Mouse (Mus musculus) heart, postnatal 0 days (tissue): Measurements from ENCODE around the gene Vmn1r103. TPM values are rescaled to one million over a fixed set of nuclear protein-coding genes. Genes with fewer than 3 reads are reported as not detected.
"Not testable (repeated sequence)": the region's sequence is repeated elsewhere in the genome, so short reads cannot be mapped to it uniquely, and the experiment has no call there.

ENCODE experiments used
- ATAC-seq: fragments of 200-750 bp; cut with Nextera tagmentation; 2 replicates; pipeline ENCODE4 v1.8.0; 2017; ENCODE audit warnings: low read depth, moderate number of reproducible peaks, moderate library complexity; ENCODE audit not compliant: insufficient read depth
- DNase-seq: peaks from one replicate; pipeline ENCODE4 v3.0.0-alpha.2; 2016; ENCODE audit warnings: low spot score
- H3K27ac ChIP-seq: fragments of 300-500 bp; sonication (generic); 2 replicates; pipeline ENCODE4 v1.5.1; 2014; ENCODE audit warnings: low read depth, mild to moderate bottlenecking
- H3K27me3 ChIP-seq: fragments of 300-500 bp; sonication (generic); 2 replicates; pipeline ENCODE4 v1.6.1; 2014; ENCODE audit warnings: low read length, mixed read lengths; ENCODE audit not compliant: control insufficient read depth, insufficient read depth
- H3K36me3 ChIP-seq: fragments of 300-500 bp; sonication (generic); replicated peaks from 2 replicates; pipeline ENCODE4 v1.6.1; 2014; ENCODE audit warnings: low read length, mixed read lengths; ENCODE audit not compliant: control insufficient read depth, insufficient read depth
- H3K4me1 ChIP-seq: fragments of 300-500 bp; sonication (generic); 2 replicates; pipeline ENCODE4 v1.6.1; 2014; ENCODE audit warnings: antibody characterized with exemption; ENCODE audit not compliant: control insufficient read depth, insufficient read depth
- H3K4me2 ChIP-seq: fragments of 300-500 bp; sonication (generic); 2 replicates; pipeline ENCODE4 v1.6.1; 2014; ENCODE audit warnings: low read depth, mild to moderate bottlenecking, low read length, moderate library complexity
- H3K4me3 ChIP-seq: fragments of 300-500 bp; sonication (generic); 2 replicates; pipeline ENCODE4 v1.5.1; 2014; ENCODE audit warnings: low read depth, low read length
- H3K9ac ChIP-seq: fragments of 300-500 bp; sonication (generic); replicated peaks from 2 replicates; pipeline ENCODE4 v1.6.1; 2014; ENCODE audit warnings: low read depth, low read length, mixed read lengths
- H3K9me3 ChIP-seq: fragments of 300-500 bp; sonication (generic); replicated peaks from 2 replicates; pipeline ENCODE4 v1.6.1; 2016; ENCODE audit warnings: low read length; ENCODE audit not compliant: control insufficient read depth
- WGBS: fragments of 180-500 bp; shearing (Covaris S2); extraction: QIAGEN DNeasy Blood & Tissue Kit; methylation state at CpG from one replicate; pipeline ENCODE4 v1.1.7; 2014; 5-methylcytosine and 5-hydroxymethylcytosine counted together
- polyA plus RNA-seq: library from polyadenylated mRNA; unstranded; fragments of >200 nt; fragmentation: Nextera tagmentation; extraction: Ambion mirVana; gene quantifications from 2 replicates; pipeline ENCODE4 v1.2.1, GENCODE M21; 2015
- total RNA-seq: library from RNA; depleted of rRNA; stranded (reverse); fragments of >200 nt; gene quantifications from 2 replicates; pipeline ENCODE4 v1.2.3, GENCODE M21; 2014; ENCODE audit warnings: low replicate concordance; rRNA removed

Vmn1r103 gene
- total RNA-seq (not detected in 2 replicates), polyA plus RNA-seq (not detected in 2 replicates)

- H3K27me3 ChIP-seq, H3K9me3 ChIP-seq, H3K9ac ChIP-seq, H3K36me3 ChIP-seq, DNase-seq, H3K27ac ChIP-seq, ATAC-seq, H3K4me1 ChIP-seq, H3K4me2 ChIP-seq, H3K4me3 ChIP-seq: not testable (repeated sequence)
- no CpG with 5 or more reads among the region's 3 CpGs for WGBS
These were observed at the start of gene Vmn1r103 for GRCm38 (mm10) chr7:20510434-20510833. Gene Vmn1r103 (minus strand): TSS chr7:20510534.

- no CpG with 5 or more reads among the region's 1 CpGs for WGBS
- ATAC-seq: not testable (repeated sequence)
These were observed 35.3 kb upstream of the Vmn1r103 start, which contains the start of gene Gm5726 for GRCm38 (mm10) chr7:20545657-20546056. Gene Gm5726 (minus strand): TSS chr7:20545757.

GRCm38 (mm10) chr7:20533537-20533936 lies 23.2 kb upstream of the Vmn1r103 start, which contains the start of gene Vmn1r104:
Gene Vmn1r104 (plus strand): TSS chr7:20533837.
- not testable (repeated sequence) for ATAC-seq, H3K27me3 ChIP-seq, H3K4me1 ChIP-seq, DNase-seq, H3K4me3 ChIP-seq, H3K4me2 ChIP-seq, H3K9me3 ChIP-seq, H3K27ac ChIP-seq, H3K36me3 ChIP-seq, H3K9ac ChIP-seq
- WGBS: no CpG with 5 or more reads among the region's 3 CpGs

More at GRCm38 (mm10) chr7:20545657-20546056, 35.3 kb upstream of the Vmn1r103 start, which contains the start of gene Gm5726:
- H3K4me3 ChIP-seq, H3K4me2 ChIP-seq, H3K36me3 ChIP-seq, DNase-seq, H3K9me3 ChIP-seq, H3K4me1 ChIP-seq, H3K9ac ChIP-seq, H3K27ac ChIP-seq, H3K27me3 ChIP-seq: not testable (repeated sequence)

GRCm38 (mm10) chr7:20474825-20475224 lies 35.5 kb downstream of the Vmn1r103 start, which contains the start of gene Gm10670:
Gene Gm10670 (minus strand): TSS chr7:20474925.
- not testable (repeated sequence) for H3K4me3 ChIP-seq, H3K27ac ChIP-seq, H3K36me3 ChIP-seq, H3K9me3 ChIP-seq, DNase-seq, H3K4me2 ChIP-seq, H3K4me1 ChIP-seq, H3K9ac ChIP-seq, ATAC-seq, H3K27me3 ChIP-seq
- no CpG with 5 or more reads among the region's 5 CpGs for WGBS

Other genes with a start within 250 kb of the Vmn1r103 start
- gene Gm5890, start 247.7 kb downstream of the Vmn1r103 start, total RNA-seq: not detected in 2 replicates
- gene Gm5890, start 247.7 kb downstream of the Vmn1r103 start, polyA plus RNA-seq: not detected in 2 replicates
- gene Gm4133, start 176.5 kb downstream of the Vmn1r103 start, total RNA-seq: not detected in 2 replicates
- not detected in 2 replicates for gene Gm4133, start 176.5 kb downstream of the Vmn1r103 start, polyA plus RNA-seq
- gene Gm5728, start 135.1 kb downstream of the Vmn1r103 start, total RNA-seq: not detected in 2 replicates
- not detected in 2 replicates for gene Gm5728, start 135.1 kb downstream of the Vmn1r103 start, polyA plus RNA-seq
- gene Vmn1r100, start 92.6 kb downstream of the Vmn1r103 start, total RNA-seq: not detected in 2 replicates
- gene Vmn1r100, start 92.6 kb downstream of the Vmn1r103 start, polyA plus RNA-seq: not detected in 2 replicates
- not detected in 2 replicates for gene Vmn1r101, start 67.9 kb downstream of the Vmn1r103 start, total RNA-seq
- gene Vmn1r101, start 67.9 kb downstream of the Vmn1r103 start, polyA plus RNA-seq: not detected in 2 replicates
- not detected in 2 replicates for gene Gm10670, start 35.6 kb downstream of the Vmn1r103 start, total RNA-seq
- not detected in 2 replicates for gene Gm10670, start 35.6 kb downstream of the Vmn1r103 start, polyA plus RNA-seq
- gene Vmn1r104, start 23.3 kb upstream of the Vmn1r103 start, total RNA-seq: not detected in 2 replicates
- gene Vmn1r104, start 23.3 kb upstream of the Vmn1r103 start, polyA plus RNA-seq: not detected in 2 replicates
- not detected in 2 replicates for gene Gm5726, start 35.2 kb upstream of the Vmn1r103 start, total RNA-seq
- gene Gm5726, start 35.2 kb upstream of the Vmn1r103 start, polyA plus RNA-seq: not detected in 2 replicates
- not detected in 2 replicates for gene Gm4141, start 65.7 kb upstream of the Vmn1r103 start, total RNA-seq
- gene Gm4141, start 65.7 kb upstream of the Vmn1r103 start, polyA plus RNA-seq: not detected in 2 replicates
- gene Gm4513, start 88.5 kb upstream of the Vmn1r103 start, total RNA-seq: not detected in 2 replicates
- not detected in 2 replicates for gene Gm4513, start 88.5 kb upstream of the Vmn1r103 start, polyA plus RNA-seq
- not detected in 2 replicates for gene Vmn1r107, start 158.4 kb upstream of the Vmn1r103 start, total RNA-seq
- gene Vmn1r107, start 158.4 kb upstream of the Vmn1r103 start, polyA plus RNA-seq: not detected in 2 replicates
- not detected in 2 replicates for gene Vmn1r111, start 192.7 kb upstream of the Vmn1r103 start, total RNA-seq
- gene Vmn1r111, start 192.7 kb upstream of the Vmn1r103 start, polyA plus RNA-seq: not detected in 2 replicates
- not detected in 2 replicates for gene Gm10668, start 220.1 kb upstream of the Vmn1r103 start, total RNA-seq
- not detected in 2 replicates for gene Gm10668, start 220.1 kb upstream of the Vmn1r103 start, polyA plus RNA-seq